Mouse (Mus musculus): ENCODE results near the gene Spaca3. TPM values are rescaled to one million over a fixed set of nuclear protein-coding genes. Genes with fewer than 3 reads are reported as not detected.

The Spaca3 gene
- not detected for polyA plus RNA-seq (2017; shearing (Covaris generic))

GRCm38 (mm10) chr11:80858065-80858464, at the start of gene Spaca3:
TSS of gene Spaca3 (plus strand) at chr11:80858365.

GRCm38 (mm10) chr11:80809993-80810821, 48.0 kb upstream of the Spaca3 start, which contains the start of gene Tmem98:
TSS of gene Tmem98 (plus strand) at chr11:80810175.

Other genes starting within 250 kb of the Spaca3 start
- gene Myo1d, start 78.3 kb upstream of the Spaca3 start, polyA plus RNA-seq (2017; shearing (Covaris generic)) = 1.4 TPM
- not detected for gene Tmem98, start 48.2 kb upstream of the Spaca3 start, polyA plus RNA-seq (2017; shearing (Covaris generic))